Mouse (Mus musculus): Measurements from ENCODE around the gene Galnt15.
"Not testable (repeated sequence)": the region's sequence is repeated elsewhere in the genome, so short reads cannot be mapped to it uniquely, and the experiment has no call there.

Gene Galnt15

DNA sequence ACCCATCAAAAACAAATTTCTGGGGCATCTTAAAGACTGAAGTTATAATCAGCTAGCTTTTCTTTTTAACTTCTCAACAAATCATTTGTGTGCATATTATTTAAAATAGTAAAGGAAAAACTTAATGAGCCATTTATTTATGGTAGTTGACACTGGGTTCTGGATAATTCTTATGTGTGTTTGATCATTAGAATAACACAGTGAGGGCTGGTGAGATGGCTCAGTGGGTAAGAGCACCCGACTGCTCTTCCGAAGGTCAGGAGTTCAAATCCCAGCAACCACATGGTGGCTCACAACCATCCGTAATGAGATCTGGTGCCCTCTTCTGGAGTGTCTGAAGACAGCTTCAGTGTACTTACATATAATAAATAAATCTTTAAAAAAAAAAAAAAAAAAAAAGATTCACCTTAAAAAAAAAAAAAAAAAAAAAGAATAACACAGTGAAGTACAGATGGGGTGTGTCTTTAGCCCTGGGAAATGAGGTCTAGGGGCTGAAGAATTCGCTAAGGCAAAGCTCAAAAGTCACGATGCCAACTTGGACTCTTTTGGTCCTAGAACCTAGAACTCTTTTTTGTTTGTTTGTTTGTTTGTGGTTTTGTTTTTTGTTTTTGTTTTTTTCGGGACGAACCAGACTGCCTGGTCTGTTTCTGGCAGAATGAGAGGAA lies 58.9 kb downstream of the Galnt15 start:
- DNase-seq (ENCODE audit: low read depth), result not testable (repeated sequence)

DNA sequence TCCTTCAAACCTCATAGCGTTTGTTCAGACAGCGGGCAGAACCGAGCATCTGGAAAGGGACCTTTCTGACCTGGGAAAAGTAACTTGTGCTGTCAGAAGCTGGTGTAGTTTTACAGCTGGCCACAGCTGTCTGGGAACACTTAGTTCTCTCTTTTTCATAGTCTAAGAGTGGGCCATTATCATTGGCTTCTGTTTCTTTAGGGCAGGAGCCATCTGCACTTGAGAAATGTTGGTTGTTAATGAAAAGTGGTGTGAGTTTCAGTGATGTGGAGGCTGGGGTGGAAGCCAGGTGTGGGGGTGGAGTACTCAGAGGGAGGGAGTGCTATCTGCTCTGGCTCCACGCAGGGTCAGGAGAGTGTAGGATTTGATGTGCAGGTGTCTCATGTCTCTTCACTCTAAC lies 62.3 kb downstream of the Galnt15 start:
- DNase-seq (ENCODE audit: low read depth), result no peak

DNA sequence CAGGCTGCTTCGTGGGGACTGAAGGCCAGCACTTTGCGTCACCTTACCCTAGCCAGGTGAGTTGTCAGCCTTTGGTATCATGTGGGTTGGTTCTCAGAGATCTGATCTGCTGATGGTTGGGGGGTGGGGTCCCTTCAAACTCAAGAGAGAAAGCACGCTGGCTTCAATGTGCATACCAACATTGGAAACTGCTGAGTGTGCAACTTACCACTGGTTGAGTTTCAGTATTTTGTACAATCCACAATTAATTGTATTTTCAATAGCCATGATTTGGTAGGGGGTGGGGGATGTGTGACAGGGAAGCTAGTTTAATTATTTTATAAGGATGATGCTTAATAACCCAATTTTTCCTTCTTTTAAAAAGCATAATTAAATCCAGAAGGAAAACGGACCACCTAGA lies 62.9 kb downstream of the Galnt15 start:
- DNase-seq (ENCODE audit: low read depth), result no peak

DNA sequence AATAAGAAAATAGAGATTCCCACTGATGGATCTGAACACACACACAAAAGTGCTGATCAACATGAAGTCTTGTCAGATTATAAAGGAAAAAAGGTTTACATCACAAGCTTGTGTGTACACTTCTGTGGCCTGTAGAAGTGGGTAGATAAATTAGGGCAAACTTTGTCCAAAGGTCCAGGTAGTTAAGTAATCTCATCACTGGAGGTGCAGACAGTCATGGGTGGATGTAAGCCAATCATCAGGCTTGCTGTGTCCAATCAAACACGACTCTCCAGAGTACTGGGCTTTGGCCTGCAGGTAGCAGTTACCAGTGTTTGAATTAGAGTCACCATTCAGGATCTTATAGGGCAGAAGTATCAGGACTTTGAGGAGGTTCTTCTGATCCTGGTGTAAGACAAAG lies 64.2 kb downstream of the Galnt15 start:
- DNase-seq (ENCODE audit: low read depth), result no peak

DNA sequence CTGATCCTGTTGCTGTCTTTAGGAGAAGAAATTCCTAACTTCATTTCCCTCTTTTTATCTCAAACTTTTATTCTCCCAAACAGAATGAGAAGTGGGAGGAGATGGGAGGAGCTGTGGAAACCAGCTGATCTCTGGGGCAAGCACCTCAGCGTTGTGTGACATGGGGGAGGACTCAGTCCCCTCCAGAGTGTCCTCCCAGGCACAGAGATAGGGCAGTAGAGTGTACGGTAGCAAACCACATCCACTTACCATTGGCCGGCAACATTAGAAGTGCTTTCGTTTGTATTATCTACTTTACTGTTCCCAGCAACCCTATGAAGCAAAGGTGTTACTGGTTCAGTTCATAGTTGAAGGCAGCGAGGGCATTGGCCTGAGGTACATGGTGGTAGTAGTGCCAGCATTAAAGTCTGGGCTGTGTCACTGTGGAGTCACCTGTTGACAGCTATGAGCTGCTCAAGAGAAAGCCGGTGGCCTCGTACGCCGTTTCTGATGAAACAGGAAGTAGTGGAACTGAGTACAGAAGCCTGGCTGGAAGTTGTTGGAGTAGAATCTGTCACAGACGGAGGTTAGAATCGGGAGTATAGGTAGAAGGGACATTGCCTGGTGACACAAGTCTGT lies 64.8 kb downstream of the Galnt15 start:
- DNase-seq (ENCODE audit: low read depth), result no peak

DNA sequence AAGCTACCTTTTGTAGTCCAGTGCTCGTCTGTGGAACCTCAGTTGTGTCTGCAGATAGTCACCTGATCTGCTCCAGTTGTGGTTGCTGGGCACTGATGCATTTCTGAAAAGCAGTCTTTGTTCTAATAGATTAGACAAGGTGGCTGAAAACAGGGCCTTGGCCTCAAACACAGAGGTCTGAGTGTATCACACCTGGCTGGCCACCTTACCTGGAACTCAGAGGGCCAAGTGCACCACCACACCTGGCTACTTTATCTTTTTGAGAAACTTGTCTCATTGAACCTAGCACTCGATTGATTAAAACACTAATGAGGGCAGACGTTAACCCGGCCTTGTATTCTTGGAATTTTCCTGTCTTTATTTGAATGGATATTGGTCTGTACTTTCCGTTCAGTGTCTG lies 66.9 kb downstream of the Galnt15 start:
- DNase-seq (ENCODE audit: low read depth), result no peak

DNA sequence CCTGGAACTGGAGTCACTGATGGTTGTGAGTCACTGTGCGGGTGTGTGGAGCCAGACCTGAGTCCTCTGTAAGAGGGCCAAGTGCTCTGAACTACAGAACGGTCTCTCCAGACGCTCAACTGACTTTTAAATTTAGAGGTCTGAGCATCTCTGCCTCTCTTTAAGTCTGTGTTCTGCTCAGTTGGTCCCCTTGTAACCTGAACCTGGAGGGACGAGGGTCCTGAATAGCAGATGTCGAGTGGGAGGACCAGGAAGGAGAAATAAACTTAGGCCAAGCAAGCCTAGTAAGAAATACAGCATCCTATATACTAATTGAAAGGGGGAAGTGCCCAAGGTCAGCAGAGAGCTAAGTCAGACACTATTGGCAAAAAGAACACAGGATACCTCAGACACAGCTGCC lies 68.0 kb downstream of the Galnt15 start:
- no peak for DNase-seq (ENCODE audit: low read depth)

DNA sequence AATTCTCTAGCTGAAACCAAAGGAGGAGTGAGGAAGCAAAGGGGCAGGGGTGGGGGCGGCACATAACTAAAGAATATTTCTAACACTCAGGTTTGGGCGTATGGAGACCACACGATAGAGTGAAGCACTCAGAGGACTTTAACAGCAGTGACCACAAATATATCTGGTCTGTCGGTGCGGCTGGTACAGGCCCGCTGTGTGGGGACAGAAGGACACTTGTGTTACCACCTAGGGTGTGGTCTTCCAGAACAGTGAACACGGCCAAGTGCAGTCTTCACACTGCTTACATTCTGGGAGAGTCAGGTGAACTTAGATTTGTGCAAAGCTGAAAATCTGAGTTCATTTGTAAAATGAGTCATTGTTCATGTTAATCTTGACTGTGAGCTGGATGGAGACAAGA lies 68.9 kb downstream of the Galnt15 start:
- no peak for DNase-seq (ENCODE audit: low read depth)

DNA sequence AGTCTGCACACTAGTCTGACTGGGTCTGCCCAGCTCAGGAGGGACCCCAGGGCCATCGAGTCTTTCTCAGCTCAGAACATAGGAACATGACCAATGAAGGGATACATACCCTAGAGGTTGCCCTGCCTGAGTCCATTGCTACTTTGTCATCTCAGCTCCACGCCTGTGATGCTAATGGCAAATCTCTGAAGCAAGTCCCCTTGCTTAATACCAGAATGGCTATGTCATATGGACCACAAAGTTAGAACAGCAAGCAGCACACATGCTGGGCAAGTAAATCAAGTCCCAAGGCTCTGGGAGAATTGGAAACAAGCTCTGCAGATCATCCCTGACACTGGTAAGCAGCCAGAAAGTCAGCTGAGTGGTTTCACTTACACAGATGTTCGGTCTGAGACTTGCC lies 70.2 kb downstream of the Galnt15 start:
- no peak for DNase-seq (ENCODE audit: low read depth)

DNA sequence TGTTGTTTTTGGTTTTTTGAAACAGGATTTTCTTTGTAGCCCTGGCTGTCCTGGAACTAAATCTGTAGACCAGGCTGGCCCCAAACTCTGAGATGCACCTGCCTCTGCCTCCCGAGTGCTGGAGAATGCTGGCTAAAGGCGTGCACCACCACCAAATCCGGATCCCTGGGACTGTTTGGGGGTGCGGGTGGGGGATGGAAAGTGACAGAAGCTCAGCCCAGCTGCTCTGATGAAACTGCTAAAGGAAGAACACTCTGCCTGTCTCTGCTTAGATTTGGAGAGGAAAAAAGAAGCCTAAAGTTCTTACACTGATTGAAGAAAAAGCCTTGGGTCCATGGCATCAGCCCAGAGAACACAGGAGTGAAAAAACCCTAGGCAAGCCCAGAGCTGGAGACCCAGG lies 74.8 kb downstream of the Galnt15 start:
- DNase-seq (ENCODE audit: low read depth), result no peak

DNA sequence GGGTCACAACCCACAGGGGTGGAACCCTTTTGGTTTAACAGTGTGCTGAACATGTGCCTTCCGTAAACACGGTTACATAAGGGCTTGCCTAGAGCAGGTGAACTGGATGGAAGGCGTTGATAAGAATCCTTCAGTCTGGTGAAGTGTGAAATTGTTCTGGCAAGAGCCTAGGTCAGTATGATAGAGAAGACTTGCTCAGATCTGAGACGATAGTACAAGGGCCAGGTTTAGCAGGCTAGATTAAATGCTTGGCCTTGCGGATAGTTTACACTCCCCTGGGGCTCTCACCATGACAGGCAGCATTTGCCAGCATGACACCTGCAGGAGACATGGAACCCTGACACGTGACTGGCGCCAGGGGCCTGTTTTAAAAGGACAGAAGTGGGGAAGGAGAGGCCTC lies 76.9 kb downstream of the Galnt15 start:
- no peak for DNase-seq (ENCODE audit: low read depth)

DNA sequence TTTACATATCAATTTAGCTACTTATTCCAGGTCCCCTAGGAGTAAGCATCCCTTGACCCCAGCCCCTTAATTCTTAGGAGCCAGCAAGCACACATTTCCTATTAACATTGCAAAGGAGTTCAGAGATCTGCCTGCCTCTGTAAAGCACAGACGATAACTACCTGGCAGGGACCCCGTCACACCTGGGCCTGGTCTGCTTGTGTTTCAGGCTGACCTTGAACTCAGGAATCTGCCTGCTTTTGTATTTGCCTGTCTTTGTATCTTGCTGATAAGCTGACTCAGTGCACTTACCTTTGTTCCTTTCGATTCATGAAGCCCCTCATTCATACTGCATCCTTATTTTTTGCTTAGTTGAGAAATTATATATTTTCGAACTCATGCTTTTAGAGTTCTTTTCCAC lies 78.1 kb downstream of the Galnt15 start:
- DNase-seq (ENCODE audit: low read depth), result no peak
